Mouse (Mus musculus) liver, adult 2 months (tissue): Measurements from ENCODE around the gene Ciz1. TPM values are rescaled to one million over a fixed set of nuclear protein-coding genes. Genes with fewer than 3 reads are reported as not detected.

Experiments
- DNase-seq: peaks from one replicate; pipeline ENCODE4 v3.0.0-alpha.2; 2011; ENCODE audit warnings: low read depth, low spot score; ENCODE audit errors: extremely low read depth
- H3K27ac ChIP-seq: fragments of 200-500 bp; replicated peaks from 2 replicates; pipeline ENCODE4 v1.5.1; 2012; ENCODE audit warnings: low read depth, mild to moderate bottlenecking, control low read depth, inconsistent platforms, low read length; ENCODE audit not compliant: insufficient read depth
- H3K27me3 ChIP-seq: fragments of 200-500 bp; 2 replicates; pipeline ENCODE4 v1.6.1; 2012; ENCODE audit warnings: mild to moderate bottlenecking, moderate library complexity, low read length, inconsistent platforms; ENCODE audit not compliant: control insufficient read depth, insufficient read depth
- H3K36me3 ChIP-seq: fragments of 200-500 bp; 2 replicates; pipeline ENCODE4 v1.6.1; 2012; ENCODE audit warnings: low read length, inconsistent platforms; ENCODE audit not compliant: control insufficient read depth, insufficient read depth
- H3K4me1 ChIP-seq: fragments of 200-500 bp; 2 replicates; pipeline ENCODE4 v1.6.1; 2011; ENCODE audit warnings: low read length; ENCODE audit not compliant: control insufficient read depth, insufficient read depth
- H3K4me3 ChIP-seq: fragments of 200-500 bp; 2 replicates; pipeline ENCODE4 v1.5.1; 2011; ENCODE audit warnings: low read depth, mild to moderate bottlenecking, control low read depth, low read length, moderate library complexity; ENCODE audit not compliant: insufficient read depth
- H3K79me2 ChIP-seq: fragments of 200-500 bp; 2 replicates; pipeline ENCODE4 v1.6.1; 2012; ENCODE audit warnings: inconsistent platforms, mild to moderate bottlenecking, low read length, moderate library complexity; ENCODE audit not compliant: control insufficient read depth, insufficient read depth
- H3K9ac ChIP-seq: fragments of 200-500 bp; 2 replicates; pipeline ENCODE4 v1.6.1; 2012; ENCODE audit warnings: low read depth, mild to moderate bottlenecking, control low read depth, inconsistent platforms, low read length
- CTCF ChIP-seq: fragments of 200-500 bp; IDR thresholded peaks from 2 replicates; pipeline ENCODE4 v1.5.1; 2011; ENCODE audit warnings: low read depth, low read length, control low read depth
- POLR2A ChIP-seq: fragments of 200-500 bp; IDR thresholded peaks from 2 replicates; pipeline ENCODE4 v1.6.1; 2011; ENCODE audit warnings: low read length, control low read depth; ENCODE audit not compliant: insufficient read depth; ENCODE audit errors: extremely low read depth
- WGBS: fragments of 180-500 bp; shearing (Covaris S2); methylation state at CpG from one replicate; pipeline ENCODE4 v1.1.7; 2018; 5-methylcytosine and 5-hydroxymethylcytosine counted together
- polyA plus RNA-seq: library from polyadenylated mRNA; depleted of rRNA; stranded (reverse); fragments of >200 nt; gene quantifications from 2 replicates; pipeline ENCODE4 v1.2.3, GENCODE M21; 2012
- total RNA-seq: library from RNA; depleted of rRNA; stranded (reverse); fragments of >200 nt; gene quantifications from 2 replicates; pipeline ENCODE4 v1.2.3, GENCODE M21; 2014

Ciz1 gene
- total and polyA plus RNA-seq, 2 experiments, result 9.5 to 71.7 TPM

- WGBS, result 84% methylated on average over 7 of the region's 7 CpGs
Measured at GRCm38 (mm10) chr2:32322754-32323741, 29.1 kb upstream of the Ciz1 start.

GRCm38 (mm10) chr2:32324322-32324721 is 27.8 kb upstream of the Ciz1 start:
- Histone ChIP-seq H3K27ac (no peak overlapping the region), H3K4me1 (no peaks in the 10 kb centered on the region), H3K4me3 (no peak overlapping the region), H3K79me2 (no peaks in the 10 kb centered on the region), H3K9ac (no peak overlapping the region), H3K27me3 (no peaks in the 10 kb centered on the region), H3K36me3 (no peaks in the 10 kb centered on the region)
- TF ChIP-seq CTCF, result no peak
- no peak for TF ChIP-seq POLR2A
- 72% methylated on average over 4 of the region's 4 CpGs for WGBS
- no peak for DNase-seq

More at GRCm38 (mm10) chr2:32322754-32323741, 29.1 kb upstream of the Ciz1 start:
- H3K27me3 ChIP-seq, result no peaks in the 10 kb centered on the region
- no peaks in the 10 kb centered on the region for H3K79me2 ChIP-seq
- TF ChIP-seq POLR2A (no peak), CTCF (no peak)
- no peaks in the 10 kb centered on the region for H3K36me3 ChIP-seq
- no peak overlapping the region for H3K4me3 ChIP-seq
- DNase-seq, result no peak
- H3K27ac ChIP-seq, result no peak overlapping the region
- no peaks in the 10 kb centered on the region for H3K4me1 ChIP-seq
- H3K9ac ChIP-seq, result no peak overlapping the region

- no peaks in the 10 kb centered on the region for H3K79me2 ChIP-seq
- TF ChIP-seq CTCF, result no peak
- no peak for TF ChIP-seq POLR2A
- WGBS, result 67% methylated on average over 7 of the region's 7 CpGs
- no peaks in the 10 kb centered on the region for H3K36me3 ChIP-seq
- H3K27me3 ChIP-seq, result no peaks in the 10 kb centered on the region
- no peaks in the 10 kb centered on the region for H3K4me1 ChIP-seq
- H3K4me3 ChIP-seq, result no peak overlapping the region
- H3K9ac ChIP-seq, result no peak overlapping the region
- DNase-seq, result no peak
- H3K27ac ChIP-seq, result no peak overlapping the region
Measured at GRCm38 (mm10) chr2:32325342-32325741, 26.8 kb upstream of the Ciz1 start.

DNA sequence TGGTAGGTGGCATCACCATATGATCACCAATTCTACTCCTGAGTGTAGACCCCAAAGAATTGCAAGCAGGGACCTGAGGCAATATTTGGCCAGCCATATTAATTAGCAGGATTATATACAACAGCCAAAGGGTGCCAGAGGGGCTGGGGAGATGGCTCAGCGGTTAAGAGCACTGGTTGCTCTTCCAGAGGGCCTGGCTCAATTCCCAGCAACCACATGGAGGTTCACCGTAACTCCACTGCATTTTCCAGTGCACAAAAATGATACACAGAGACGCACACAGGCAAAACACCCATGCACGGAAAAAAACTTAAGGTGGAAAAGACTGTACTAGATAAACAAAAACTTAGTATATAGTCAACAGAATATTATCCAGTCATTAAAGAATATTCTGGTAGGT is 24.9 kb upstream of the Ciz1 start:
- no peak overlapping the region for H3K4me3 ChIP-seq
- 83% methylated on average over 4 of the region's 4 CpGs for WGBS
- DNase-seq, result no peak
- no peaks in the 10 kb centered on the region for H3K27me3 ChIP-seq
- TF ChIP-seq CTCF, result no peak
- TF ChIP-seq POLR2A, result no peak
- no peaks in the 10 kb centered on the region for H3K79me2 ChIP-seq
- H3K36me3 ChIP-seq, result no peaks in the 10 kb centered on the region
- no peaks in the 10 kb centered on the region for H3K4me1 ChIP-seq
- no peak overlapping the region for H3K9ac ChIP-seq
- no peak overlapping the region for H3K27ac ChIP-seq

- Histone ChIP-seq H3K4me3 (no peak overlapping the region), H3K27ac (no peak overlapping the region), H3K27me3 (no peaks in the 10 kb centered on the region), H3K4me1 (no peaks in the 10 kb centered on the region), H3K79me2 (no peaks in the 10 kb centered on the region), H3K9ac (no peak overlapping the region), H3K36me3 (no peaks in the 10 kb centered on the region)
- no peak for DNase-seq
- 71% methylated on average over 13 of the region's 13 CpGs for WGBS
- TF ChIP-seq POLR2A, result no peak
- no peak for TF ChIP-seq CTCF
Measured at GRCm38 (mm10) chr2:32328911-32329460, 23.1 kb upstream of the Ciz1 start.

GRCm38 (mm10) chr2:32329531-32329930 is 22.6 kb upstream of the Ciz1 start:
- WGBS, result 85% methylated on average over 6 of the region's 6 CpGs
- Histone ChIP-seq H3K4me1 (no peaks in the 10 kb centered on the region), H3K9ac (no peak overlapping the region), H3K79me2 (no peaks in the 10 kb centered on the region), H3K4me3 (no peak overlapping the region), H3K36me3 (no peaks in the 10 kb centered on the region), H3K27me3 (no peaks in the 10 kb centered on the region), H3K27ac (no peak overlapping the region)
- no peak for DNase-seq
- TF ChIP-seq CTCF (no peak), POLR2A (no peak)
